Mouse (Mus musculus) monocyte, adult 2 months (primary cell): ENCODE results near the gene Slc25a40.

Experiments used
- DNase-seq, 2 experiments: peaks; one replicate each; pipeline ENCODE4 v3.0.0; 2022; ENCODE audit warnings: low spot score in 2 of 2, low read depth in 1 of 2

The Slc25a40 gene

DNA sequence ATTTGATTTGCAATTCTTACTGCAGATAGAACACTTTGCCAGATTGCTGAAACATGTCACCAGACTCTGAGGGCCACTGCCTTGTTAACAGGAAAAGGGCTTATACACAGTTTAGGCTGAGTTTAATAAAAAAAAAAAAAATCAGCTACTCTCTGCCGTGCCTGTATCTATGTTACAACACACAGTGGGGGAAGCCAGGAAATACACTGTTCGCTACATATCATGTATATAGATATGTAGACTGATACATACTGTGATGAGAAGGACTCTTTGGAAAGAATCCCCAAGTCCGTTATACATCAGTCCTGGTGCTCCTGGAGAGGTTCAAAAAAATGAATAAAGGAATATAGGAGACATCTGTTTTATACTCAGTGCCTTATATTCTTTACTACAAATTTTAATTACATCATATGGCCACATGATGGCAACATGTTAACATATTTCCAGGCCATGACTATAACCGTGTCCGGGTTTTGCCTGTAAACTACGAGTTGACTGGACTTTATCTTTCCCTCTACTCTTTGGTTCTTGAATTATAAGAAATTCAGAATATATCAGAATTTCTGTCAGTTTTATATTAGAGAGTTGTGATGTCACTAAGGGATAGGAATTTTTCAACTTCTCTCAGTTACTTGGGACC is 66.9 kb downstream of the Slc25a40 start:
- DNase-seq = no peak

DNA sequence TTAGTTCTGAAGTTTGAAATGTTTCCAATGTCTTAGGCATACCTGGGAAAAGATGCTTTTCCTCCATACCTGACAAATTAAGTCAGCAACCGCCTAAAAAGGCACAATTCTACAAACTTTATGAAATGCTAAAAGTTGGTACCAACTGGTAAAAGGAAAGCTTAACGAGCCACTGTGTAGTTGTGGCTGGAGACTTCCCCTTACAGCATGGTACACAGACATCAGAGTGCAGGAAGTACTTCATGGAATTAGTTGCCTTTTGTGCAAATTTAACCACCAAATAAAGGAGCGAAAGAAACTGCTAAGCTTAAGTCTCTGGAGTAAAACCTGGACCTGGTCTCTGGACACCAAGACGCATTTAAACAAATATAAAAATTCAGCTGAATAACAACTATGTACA is 69.1 kb downstream of the Slc25a40 start:
- DNase-seq = no peak
